Comparison of ENCODE assay signal across 21 mouse cellular contexts in genomic region chr2:166716067-166716466, GRCm38 (mm10). TPM values are rescaled to one million over a fixed set of nuclear protein-coding genes. Genes with fewer than 3 reads are reported as not detected.
DNase-seq lines count a peak whose midpoint lies in the region; ATAC-seq and TF ChIP-seq lines count a peak whose summit lies in the region.
"Had no signal": no experiment of that assay in that cellular context is flagged by ENCODE, and none has a peak within 500 bp of the region (broad histone marks: within the 10 kb centered on the region; RNA-seq: fewer than 3 reads in every experiment).

No protein-coding gene starts in this region.

- H3K36me3 ChIP-seq in forebrain, embryonic 10.5 days (replicated peaks), result no peaks in the 10 kb centered on the region
- H3K36me3 ChIP-seq in forebrain, embryonic 16.5 days (ENCODE audit: control insufficient read depth, insufficient read depth), result no peaks in the 10 kb centered on the region
- no peaks in the 10 kb centered on the region for H3K36me3 ChIP-seq in hindbrain, embryonic 10.5 days
- no peaks in the 10 kb centered on the region for H3K36me3 ChIP-seq in hindbrain, embryonic 12.5 days
- no peaks in the 10 kb centered on the region for H3K36me3 ChIP-seq in midbrain, embryonic 10.5 days
- no peaks in the 10 kb centered on the region for H3K36me3 ChIP-seq in midbrain, postnatal 0 days (ENCODE audit: insufficient read depth, low read length)
- H3K36me3 ChIP-seq: embryonic facial prominence, embryonic 13.5 days; embryonic facial prominence, embryonic 15.5 days; forebrain, embryonic 15.5 days had no signal

- no peak for TF ChIP-seq CTCF in midbrain, postnatal 0 days (IDR thresholded peaks at IDR 0.05)

- H3K9me3 ChIP-seq in forebrain, embryonic 10.5 days, result no peaks in the 10 kb centered on the region
- no peaks in the 10 kb centered on the region for H3K9me3 ChIP-seq in forebrain, embryonic 16.5 days (ENCODE audit: control insufficient read depth, low read length)
- no peaks in the 10 kb centered on the region for H3K9me3 ChIP-seq in hindbrain, embryonic 10.5 days
- no peaks in the 10 kb centered on the region for H3K9me3 ChIP-seq in hindbrain, embryonic 12.5 days (replicated peaks)
- H3K9me3 ChIP-seq in midbrain, embryonic 10.5 days (replicated peaks), result no peaks in the 10 kb centered on the region
- H3K9me3 ChIP-seq in midbrain, postnatal 0 days (ENCODE audit: low read length), result no peaks in the 10 kb centered on the region
- H3K9me3 ChIP-seq: embryonic facial prominence, embryonic 13.5 days; embryonic facial prominence, embryonic 15.5 days; forebrain, embryonic 13.5 days; forebrain, embryonic 15.5 days had no signal

- ATAC-seq in forebrain, embryonic 16.5 days, result no peak
- ATAC-seq in hindbrain, embryonic 12.5 days (ENCODE audit: low FRiP score), result no peak
- no peak for ATAC-seq in midbrain, postnatal 0 days (ENCODE audit: low FRiP score)
- ATAC-seq: forebrain, embryonic 13.5 days; forebrain, embryonic 15.5 days had no signal

- 70% methylated on average over 7 of the region's 7 CpGs for WGBS in forebrain, embryonic 10.5 days
- 70% methylated on average over 7 of the region's 7 CpGs for WGBS in forebrain, embryonic 16.5 days
- WGBS in hindbrain, embryonic 10.5 days, result 47% methylated on average over 7 of the region's 7 CpGs
- WGBS in hindbrain, embryonic 12.5 days, result 57% methylated on average over 7 of the region's 7 CpGs
- 59% methylated on average over 7 of the region's 7 CpGs for WGBS in midbrain, embryonic 10.5 days
- 59% methylated on average over 7 of the region's 7 CpGs for WGBS in midbrain, postnatal 0 days

- no peak overlapping the region for H3K4me2 ChIP-seq in forebrain, embryonic 16.5 days (ENCODE audit: low read length)
- H3K4me2 ChIP-seq in hindbrain, embryonic 12.5 days (replicated peaks), result no peak overlapping the region
- H3K4me2 ChIP-seq in midbrain, postnatal 0 days (ENCODE audit: low read depth, low read length, poor library complexity, severe bottlenecking), result no peak overlapping the region
- H3K4me2 ChIP-seq: embryonic facial prominence, embryonic 13.5 days; embryonic facial prominence, embryonic 15.5 days; forebrain, embryonic 13.5 days; forebrain, embryonic 15.5 days had no signal

- no peak for DNase-seq in forebrain, embryonic 10.5 days (ENCODE audit: extremely low spot score, low spot score)
- no peak for DNase-seq in hindbrain, embryonic 10.5 days (ENCODE audit: low spot score)
- no peak for DNase-seq in midbrain, embryonic 10.5 days (ENCODE audit: low spot score)
- DNase-seq in midbrain, postnatal 0 days (ENCODE audit: low spot score), result no peak
- DNase-seq: adrenal gland, adult 2 months; adrenal gland, postnatal 10 days; adrenal gland, postnatal 25 days; cerebellum, adult 11 months; cerebellum, adult 18-20 months; cerebellum, adult 8-10 months; cerebellum, adult 9-11 months; cerebellum, postnatal 14 days; cerebellum, postnatal 36 days; embryo, embryonic 11 days had no signal

- H3K27ac ChIP-seq in forebrain, embryonic 10.5 days, result 0 out of 2 replicates have a peak overlapping the region, but pooled peaks have one; percentile 15
- no peak overlapping the region for H3K27ac ChIP-seq in forebrain, embryonic 16.5 days (ENCODE audit: low read length)
- H3K27ac ChIP-seq in hindbrain, embryonic 10.5 days, result peak overlapping the region; percentile 59; the same call in 1 of the 2 replicates
- no peak overlapping the region for H3K27ac ChIP-seq in hindbrain, embryonic 12.5 days
- peak overlapping the region; percentile 33; the same call in 1 of the 2 replicates for H3K27ac ChIP-seq in midbrain, embryonic 10.5 days (replicated peaks)
- no peak overlapping the region for H3K27ac ChIP-seq in midbrain, postnatal 0 days (ENCODE audit: low read depth, low read length)
- H3K27ac ChIP-seq: embryonic facial prominence, embryonic 13.5 days; embryonic facial prominence, embryonic 15.5 days; forebrain, embryonic 13.5 days; forebrain, embryonic 15.5 days had no signal

- H3K4me1 ChIP-seq in forebrain, embryonic 10.5 days, result peaks cover 52% of the 10 kb centered on the region
- peaks cover 27% of the 10 kb centered on the region for H3K4me1 ChIP-seq in forebrain, embryonic 16.5 days (replicated peaks; ENCODE audit: control insufficient read depth, insufficient read depth, low read length)
- peaks cover 68% of the 10 kb centered on the region for H3K4me1 ChIP-seq in hindbrain, embryonic 10.5 days (replicated peaks)
- peaks cover 28% of the 10 kb centered on the region for H3K4me1 ChIP-seq in hindbrain, embryonic 12.5 days
- H3K4me1 ChIP-seq in midbrain, embryonic 10.5 days, result peaks cover 69% of the 10 kb centered on the region
- H3K4me1 ChIP-seq in midbrain, postnatal 0 days (ENCODE audit: insufficient read depth, low read length), result 0 out of 2 replicates have a peak, but pooled peaks cover 3% of the 10 kb centered on the region

- H3K27me3 ChIP-seq in forebrain, embryonic 10.5 days (ENCODE audit: poor library complexity, severe bottlenecking), result peaks cover 14% of the 10 kb centered on the region
- no peaks in the 10 kb centered on the region for H3K27me3 ChIP-seq in forebrain, embryonic 16.5 days (replicated peaks; ENCODE audit: control insufficient read depth, insufficient read depth, low read length)
- peaks cover 5% of the 10 kb centered on the region; the same call in 1 of the 2 replicates for H3K27me3 ChIP-seq in hindbrain, embryonic 10.5 days (ENCODE audit: insufficient read depth, poor library complexity, severe bottlenecking)
- H3K27me3 ChIP-seq in hindbrain, embryonic 12.5 days, result peaks cover 6% of the 10 kb centered on the region; the same call in 1 of the 2 replicates
- peaks cover 20% of the 10 kb centered on the region for H3K27me3 ChIP-seq in midbrain, embryonic 10.5 days (ENCODE audit: low read depth, poor library complexity, severe bottlenecking)
- no peaks in the 10 kb centered on the region for H3K27me3 ChIP-seq in midbrain, postnatal 0 days (ENCODE audit: insufficient read depth, low read length)
- H3K27me3 ChIP-seq: embryonic facial prominence, embryonic 13.5 days; embryonic facial prominence, embryonic 15.5 days; forebrain, embryonic 13.5 days; forebrain, embryonic 15.5 days had no signal

- no peak overlapping the region for H3K4me3 ChIP-seq in forebrain, embryonic 10.5 days
- no peak overlapping the region for H3K4me3 ChIP-seq in forebrain, embryonic 16.5 days (replicated peaks; ENCODE audit: low read length)
- no peak overlapping the region for H3K4me3 ChIP-seq in hindbrain, embryonic 10.5 days
- no peak overlapping the region for H3K4me3 ChIP-seq in hindbrain, embryonic 12.5 days
- no peak overlapping the region for H3K4me3 ChIP-seq in midbrain, embryonic 10.5 days
- H3K4me3 ChIP-seq in midbrain, postnatal 0 days (ENCODE audit: low read depth, low read length), result no peak overlapping the region
- H3K4me3 ChIP-seq: embryonic facial prominence, embryonic 13.5 days; embryonic facial prominence, embryonic 15.5 days; erythroblast, embryonic 14.5 days; forebrain, embryonic 13.5 days; forebrain, embryonic 15.5 days had no signal

- H3K9ac ChIP-seq in forebrain, embryonic 16.5 days (replicated peaks; ENCODE audit: low read depth, low read length), result no peak overlapping the region
- no peak overlapping the region for H3K9ac ChIP-seq in hindbrain, embryonic 12.5 days
- H3K9ac ChIP-seq in midbrain, postnatal 0 days (replicated peaks; ENCODE audit: low read length, poor library complexity, severe bottlenecking), result no peak overlapping the region
- H3K9ac ChIP-seq: embryonic facial prominence, embryonic 13.5 days; embryonic facial prominence, embryonic 15.5 days; forebrain, embryonic 13.5 days; forebrain, embryonic 15.5 days had no signal

RNA-seq across cellular contexts. Expression of gene Prex1, which starts 2.4 kb away (rescaled TPM):
- polyA plus RNA-seq in forebrain, embryonic 10.5 days (2016; fragmentation: Nextera tagmentation; extraction: Ambion mirVana), result 24.3 and 25.5 TPM in 2 replicates
- polyA plus RNA-seq in forebrain, embryonic 16.5 days (2015; fragmentation: Nextera tagmentation; extraction: Ambion mirVana), result 38.5 and 40.5 TPM in 2 replicates
- polyA plus RNA-seq in hindbrain, embryonic 10.5 days (2016; fragmentation: Nextera tagmentation; extraction: Ambion mirVana), result 36.8 and 44.1 TPM in 2 replicates
- 40.8 and 43.8 TPM in 2 replicates for polyA plus RNA-seq in hindbrain, embryonic 12.5 days (2016; fragmentation: Nextera tagmentation; extraction: Ambion mirVana)
- polyA plus RNA-seq in midbrain, embryonic 10.5 days (2016; fragmentation: Nextera tagmentation; extraction: Ambion mirVana), result 32.3 and 33.7 TPM in 2 replicates
- total RNA-seq in midbrain, postnatal 0 days (2014; rRNA removed), result 37.1 and 53.8 TPM in 2 replicates
- polyA plus RNA-seq in midbrain, postnatal 0 days (2015; fragmentation: Nextera tagmentation; extraction: Ambion mirVana), result 17.4 and 18.0 TPM in 2 replicates

Comparison
In these comparisons a context has a peak if more than half of its experiments do, and no peak if none do; other contexts are left out.
1. H3K27ac ChIP-seq: peak in forebrain, embryonic 10.5 days (single experiment), hindbrain, embryonic 10.5 days (single experiment) and midbrain, embryonic 10.5 days (single experiment); none in forebrain, embryonic 16.5 days (single experiment), hindbrain, embryonic 12.5 days (single experiment) and midbrain, postnatal 0 days (single experiment).